Mouse (Mus musculus): ENCODE data around the gene Ceacam16.
A peak's percentile ranks its signal among the peaks of the same experiment; 100 is the strongest.

GRCm38 (mm10) chr7:19830682-19831156 is 30.4 kb downstream of the Ceacam16 start:
- TF ChIP-seq CEBPB (IDR thresholded peaks at IDR 0.05; ENCODE audit: low read depth) (peak; percentile 92), CTCF (IDR thresholded peaks at IDR 0.05; ENCODE audit: control insufficient read depth, insufficient read depth, insufficient read length) (no peak), MAX (IDR thresholded peaks at IDR 0.05) (no peak), MYOG (IDR thresholded peaks at IDR 0.05; ENCODE audit: control insufficient read depth, extremely low read depth, insufficient read length) (no peak), USF1 (IDR thresholded peaks at IDR 0.05; ENCODE audit: low read depth) (no peak), MYOD1 (IDR thresholded peaks at IDR 0.05; ENCODE audit: control insufficient read depth, insufficient read length, low read depth) (peak; percentile 21), FOSL1 (IDR thresholded peaks at IDR 0.05; ENCODE audit: insufficient read depth, low read length, poor library complexity, severe bottlenecking) (no peak)
